Mouse (Mus musculus): Measurements from ENCODE around the gene Celf5. TPM values are rescaled to one million over a fixed set of nuclear protein-coding genes. Genes with fewer than 3 reads are reported as not detected.

Gene Celf5
- total and polyA plus RNA-seq, 2 experiments: not detected

DNA sequence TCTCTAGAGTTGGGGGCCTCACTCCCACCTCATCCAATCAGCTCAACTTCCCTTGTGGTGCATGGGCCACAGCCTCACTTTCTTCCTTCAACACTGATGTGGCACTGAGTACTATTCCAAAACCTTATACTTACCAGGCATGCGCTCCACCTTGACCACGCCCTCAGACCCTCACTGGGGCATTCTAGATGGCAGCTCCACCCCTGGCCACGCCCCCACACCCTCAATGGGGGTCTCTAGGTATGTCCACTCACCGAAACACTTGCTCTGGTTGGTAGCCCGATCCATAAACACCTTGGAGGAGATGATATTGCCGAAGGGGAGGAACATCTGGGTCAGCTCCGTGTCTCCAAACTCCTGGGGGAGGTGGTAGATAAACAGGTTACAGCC lies 20.1 kb downstream of the Celf5 start:
- 40% methylated on average over 7 of the region's 7 CpGs for WGBS
- Histone ChIP-seq H3K27ac (replicated peaks; ENCODE audit: insufficient read depth, low read depth, low read length) (no peak overlapping the region), H3K79me2 (ENCODE audit: control insufficient read depth, insufficient read depth, low read length) (no peaks in the 10 kb centered on the region), H3K9ac (ENCODE audit: low read depth, low read length) (no peak overlapping the region), H3K27me3 (ENCODE audit: control insufficient read depth, insufficient read depth, low read length) (peaks cover 35% of the 10 kb centered on the region), H3K4me3 (ENCODE audit: insufficient read depth, low read depth, low read length) (no peak overlapping the region), H3K36me3 (ENCODE audit: control insufficient read depth, insufficient read depth, low read length) (no peaks in the 10 kb centered on the region), H3K4me1 (ENCODE audit: control insufficient read depth, insufficient read depth, low read length) (no peaks in the 10 kb centered on the region)
- DNase-seq (ENCODE audit: extremely low read depth, low read depth, low spot score): no peak
- TF ChIP-seq POLR2A (IDR thresholded peaks at IDR 0.05; ENCODE audit: extremely low read depth, insufficient read depth, low read length): no peak
- TF ChIP-seq CTCF (IDR thresholded peaks at IDR 0.05; ENCODE audit: low read depth, low read length): no peak

GRCm38 (mm10) chr10:81461673-81462414 lies 20.7 kb downstream of the Celf5 start:
- Histone ChIP-seq H3K4me1 (ENCODE audit: control insufficient read depth, insufficient read depth, low read length) (no peaks in the 10 kb centered on the region), H3K27me3 (ENCODE audit: control insufficient read depth, insufficient read depth, low read length) (peaks cover 30% of the 10 kb centered on the region), H3K9ac (ENCODE audit: low read depth, low read length) (no peak overlapping the region), H3K36me3 (ENCODE audit: control insufficient read depth, insufficient read depth, low read length) (no peaks in the 10 kb centered on the region), H3K4me3 (ENCODE audit: insufficient read depth, low read depth, low read length) (no peak overlapping the region), H3K27ac (replicated peaks; ENCODE audit: insufficient read depth, low read depth, low read length) (no peak overlapping the region), H3K79me2 (ENCODE audit: control insufficient read depth, insufficient read depth, low read length) (no peaks in the 10 kb centered on the region)
- TF ChIP-seq CTCF (IDR thresholded peaks at IDR 0.05; ENCODE audit: low read depth, low read length): no peak
- no peak for TF ChIP-seq POLR2A (IDR thresholded peaks at IDR 0.05; ENCODE audit: extremely low read depth, insufficient read depth, low read length)
- no peak for DNase-seq (ENCODE audit: extremely low read depth, low read depth, low spot score)
- WGBS: 12% methylated on average over 16 of the region's 16 CpGs

- Histone ChIP-seq H3K27me3 (ENCODE audit: control insufficient read depth, insufficient read depth, low read length) (peaks cover 30% of the 10 kb centered on the region), H3K36me3 (ENCODE audit: control insufficient read depth, insufficient read depth, low read length) (no peaks in the 10 kb centered on the region), H3K27ac (replicated peaks; ENCODE audit: insufficient read depth, low read depth, low read length) (no peak overlapping the region), H3K4me3 (ENCODE audit: insufficient read depth, low read depth, low read length) (no peak overlapping the region), H3K79me2 (ENCODE audit: control insufficient read depth, insufficient read depth, low read length) (no peaks in the 10 kb centered on the region), H3K9ac (ENCODE audit: low read depth, low read length) (no peak overlapping the region), H3K4me1 (ENCODE audit: control insufficient read depth, insufficient read depth, low read length) (no peaks in the 10 kb centered on the region)
- 46% methylated on average over 11 of the region's 11 CpGs for WGBS
- no peak for DNase-seq (ENCODE audit: extremely low read depth, low read depth, low spot score)
- TF ChIP-seq POLR2A (IDR thresholded peaks at IDR 0.05; ENCODE audit: extremely low read depth, insufficient read depth, low read length) (no peak), CTCF (IDR thresholded peaks at IDR 0.05; ENCODE audit: low read depth, low read length) (no peak)
Observed at GRCm38 (mm10) chr10:81460951-81461350, 21.6 kb downstream of the Celf5 start.

GRCm38 (mm10) chr10:81460471-81460870 lies 22.0 kb downstream of the Celf5 start:
- peaks cover 34% of the 10 kb centered on the region for H3K27me3 ChIP-seq (ENCODE audit: control insufficient read depth, insufficient read depth, low read length)
- WGBS: 35% methylated on average over 20 of the region's 20 CpGs
- no peak overlapping the region for H3K4me3 ChIP-seq (ENCODE audit: insufficient read depth, low read depth, low read length)
- no peaks in the 10 kb centered on the region for H3K36me3 ChIP-seq (ENCODE audit: control insufficient read depth, insufficient read depth, low read length)
- no peaks in the 10 kb centered on the region for H3K4me1 ChIP-seq (ENCODE audit: control insufficient read depth, insufficient read depth, low read length)
- no peak for DNase-seq (ENCODE audit: extremely low read depth, low read depth, low spot score)
- TF ChIP-seq POLR2A (IDR thresholded peaks at IDR 0.05; ENCODE audit: extremely low read depth, insufficient read depth, low read length) (no peak), CTCF (IDR thresholded peaks at IDR 0.05; ENCODE audit: low read depth, low read length) (no peak)
- no peak overlapping the region for H3K9ac ChIP-seq (ENCODE audit: low read depth, low read length)
- no peak overlapping the region for H3K27ac ChIP-seq (replicated peaks; ENCODE audit: insufficient read depth, low read depth, low read length)
- no peaks in the 10 kb centered on the region for H3K79me2 ChIP-seq (ENCODE audit: control insufficient read depth, insufficient read depth, low read length)

- Histone ChIP-seq H3K4me3 (ENCODE audit: insufficient read depth, low read depth, low read length) (no peak overlapping the region), H3K4me1 (ENCODE audit: control insufficient read depth, insufficient read depth, low read length) (no peaks in the 10 kb centered on the region), H3K27ac (replicated peaks; ENCODE audit: insufficient read depth, low read depth, low read length) (no peak overlapping the region), H3K79me2 (ENCODE audit: control insufficient read depth, insufficient read depth, low read length) (no peaks in the 10 kb centered on the region), H3K9ac (ENCODE audit: low read depth, low read length) (no peak overlapping the region), H3K36me3 (ENCODE audit: control insufficient read depth, insufficient read depth, low read length) (no peaks in the 10 kb centered on the region), H3K27me3 (ENCODE audit: control insufficient read depth, insufficient read depth, low read length) (peaks cover 25% of the 10 kb centered on the region)
- no peak for TF ChIP-seq CTCF (IDR thresholded peaks at IDR 0.05; ENCODE audit: low read depth, low read length)
- no peak for TF ChIP-seq POLR2A (IDR thresholded peaks at IDR 0.05; ENCODE audit: extremely low read depth, insufficient read depth, low read length)
- DNase-seq (ENCODE audit: extremely low read depth, low read depth, low spot score): no peak
- WGBS: 64% methylated on average over 21 of the region's 21 CpGs
Observed at GRCm38 (mm10) chr10:81459399-81459798, 23.1 kb downstream of the Celf5 start.

DNA sequence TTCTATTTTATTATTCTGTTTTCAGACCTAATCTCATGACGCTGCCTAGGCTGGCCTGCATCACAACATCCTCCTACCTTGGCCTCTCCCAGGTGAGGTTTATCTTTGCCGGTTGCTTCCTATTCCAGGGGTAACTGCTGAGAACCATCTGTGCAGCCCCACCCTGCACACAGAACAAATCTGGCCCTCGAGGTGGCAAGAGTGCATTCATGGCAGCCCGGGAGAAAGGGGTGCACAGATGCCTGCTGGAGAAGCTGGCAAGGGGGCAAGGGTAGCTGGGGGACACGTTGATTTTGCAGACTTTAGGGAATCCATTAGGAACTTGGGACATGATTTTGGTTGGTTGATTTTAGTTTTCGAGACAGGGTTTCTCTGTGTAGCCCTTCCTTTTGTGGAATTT lies 24.2 kb downstream of the Celf5 start:
- no peak overlapping the region for H3K4me3 ChIP-seq (ENCODE audit: insufficient read depth, low read depth, low read length)
- H3K4me1 ChIP-seq (ENCODE audit: control insufficient read depth, insufficient read depth, low read length): no peaks in the 10 kb centered on the region
- TF ChIP-seq POLR2A (IDR thresholded peaks at IDR 0.05; ENCODE audit: extremely low read depth, insufficient read depth, low read length) (no peak), CTCF (IDR thresholded peaks at IDR 0.05; ENCODE audit: low read depth, low read length) (no peak)
- no peaks in the 10 kb centered on the region for H3K36me3 ChIP-seq (ENCODE audit: control insufficient read depth, insufficient read depth, low read length)
- DNase-seq (ENCODE audit: extremely low read depth, low read depth, low spot score): no peak
- WGBS: 81% methylated on average over 6 of the region's 6 CpGs
- H3K27me3 ChIP-seq (ENCODE audit: control insufficient read depth, insufficient read depth, low read length): peaks cover 22% of the 10 kb centered on the region
- no peak overlapping the region for H3K27ac ChIP-seq (replicated peaks; ENCODE audit: insufficient read depth, low read depth, low read length)
- no peak overlapping the region for H3K9ac ChIP-seq (ENCODE audit: low read depth, low read length)
- H3K79me2 ChIP-seq (ENCODE audit: control insufficient read depth, insufficient read depth, low read length): no peaks in the 10 kb centered on the region
